Mouse (Mus musculus) layer of hippocampus, adult 8-10 months (tissue): ENCODE measurements around the gene Lrrfip2. TPM values are rescaled to one million over a fixed set of nuclear protein-coding genes. Genes with fewer than 3 reads are reported as not detected.
A peak's percentile ranks its signal among the peaks of the same experiment; 100 is the strongest.

Source experiments
- DNase-seq, 2 experiments: peaks; one replicate each; pipeline ENCODE4 v3.0.0; 2022; ENCODE audit warnings: low spot score in 2 of 2
- total RNA-seq, 4 experiments: library from RNA; stranded (reverse); gene quantifications; 2 replicates each; pipeline ENCODE4 v1.2.4; 2022

The Lrrfip2 gene
- total RNA-seq, result 10 to 100 TPM; 34.6 to 46.1 (median 40.6) TPM

DNA sequence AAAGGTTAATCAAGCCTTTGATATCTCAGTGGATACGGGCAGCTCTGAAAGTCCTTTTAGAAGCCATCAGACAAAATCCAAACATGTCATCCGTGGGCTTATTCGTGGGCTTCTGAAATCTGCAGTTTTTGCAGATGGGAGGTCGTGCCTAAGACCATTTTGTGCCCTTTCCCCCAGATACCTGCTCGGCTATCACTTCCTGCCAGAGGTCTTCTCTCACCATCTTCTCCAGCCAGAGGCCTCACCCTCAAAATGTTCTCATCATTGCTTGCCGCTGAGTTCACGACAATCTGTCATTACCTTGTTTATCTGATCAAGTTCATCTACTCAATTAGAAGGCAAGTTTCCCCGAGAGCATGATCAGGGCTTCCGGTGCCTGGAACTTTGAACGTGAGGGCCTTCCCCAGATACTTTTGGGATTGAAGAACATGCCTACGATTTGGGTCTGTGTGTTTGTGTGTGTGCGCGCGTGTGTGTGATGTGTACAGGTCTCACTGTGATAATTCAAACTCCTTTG lies at the start of gene Lrrfip2:
Gene Lrrfip2 (plus strand): TSS at position 467 of the 517 bp plus-strand sequence.
- no peak for DNase-seq

DNA sequence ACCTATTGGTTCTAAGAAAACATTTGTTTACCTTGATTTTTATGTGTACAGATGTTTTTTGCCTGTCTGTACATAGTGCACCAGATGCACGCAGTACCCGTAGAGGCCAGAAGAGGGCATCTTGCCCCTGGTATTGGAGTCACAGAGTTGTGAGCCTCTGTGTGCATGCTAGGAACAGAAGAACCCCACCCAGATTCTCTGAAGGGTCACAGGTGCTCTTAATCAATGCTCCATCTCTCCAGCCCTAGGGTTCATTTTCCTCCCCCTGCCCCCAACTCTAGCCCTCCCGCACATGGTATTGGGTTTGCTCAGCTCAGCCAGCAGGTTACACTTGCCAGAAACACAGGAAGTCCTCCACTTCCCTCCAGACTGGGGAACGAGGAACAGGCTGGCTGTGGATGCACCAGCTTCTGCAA lies 46.8 kb upstream of the Lrrfip2 start:
- peak in 1 of 2 experiments; percentile 23 for DNase-seq

DNA sequence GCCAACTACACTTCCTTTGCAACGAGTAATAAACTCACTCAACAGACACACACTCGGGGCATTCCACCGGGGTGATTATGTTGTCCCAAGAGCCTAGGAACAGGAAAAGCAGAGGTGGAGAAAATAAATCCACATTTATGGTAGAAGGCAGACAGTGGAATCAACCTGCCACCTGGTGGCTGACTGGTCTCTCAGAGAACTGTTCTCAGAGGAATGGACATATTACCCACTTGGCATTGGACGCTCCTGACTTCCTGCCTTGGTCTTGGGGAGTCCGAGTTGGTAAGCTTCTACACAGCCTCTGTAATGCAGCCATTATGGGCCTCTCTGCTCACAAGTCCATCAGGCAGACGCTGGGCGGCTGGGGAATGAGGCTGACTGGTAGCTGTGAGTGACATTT lies 45.2 kb upstream of the Lrrfip2 start:
- DNase-seq, result peak in 1 of 2 experiments; percentile 32

DNA sequence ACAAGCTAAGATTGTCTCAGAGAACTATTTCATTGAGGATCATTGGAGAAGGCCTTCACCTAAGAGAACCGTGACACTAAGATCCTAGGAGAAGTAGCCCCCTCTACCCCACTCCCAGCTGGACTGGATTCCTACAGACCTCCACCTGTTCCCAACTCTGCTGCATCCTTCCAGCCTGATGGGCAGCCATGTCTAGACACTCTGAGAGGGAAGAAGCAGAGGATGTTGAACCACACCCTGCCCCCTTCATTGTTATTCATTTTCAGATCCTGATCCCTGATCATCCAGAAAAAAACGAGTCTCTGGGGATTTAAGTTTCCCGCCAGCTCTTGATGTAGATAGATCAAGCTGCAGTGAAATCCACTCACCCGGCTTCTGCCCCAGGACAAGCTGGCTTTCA lies 44.4 kb upstream of the Lrrfip2 start:
- DNase-seq, result no peak

DNA sequence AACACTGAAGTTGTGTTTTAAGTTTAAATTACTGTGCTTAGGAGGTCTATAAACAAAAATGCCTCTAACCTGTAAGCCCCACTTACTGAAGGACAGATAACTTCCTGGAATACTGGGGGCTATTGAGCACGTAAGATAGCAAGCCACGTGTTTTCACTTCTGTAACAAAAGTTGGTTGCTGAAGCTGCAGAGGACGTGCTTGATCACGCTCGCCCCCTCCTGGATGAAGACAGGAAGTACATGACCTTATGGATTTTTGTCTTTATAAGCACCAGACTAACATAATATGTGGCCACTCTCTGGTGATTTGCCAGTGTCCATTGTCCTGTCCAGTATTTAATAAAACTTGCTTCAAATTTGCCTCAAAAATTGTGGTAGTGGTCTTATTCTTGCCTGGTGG lies 39.6 kb upstream of the Lrrfip2 start:
- no peak for DNase-seq

DNA sequence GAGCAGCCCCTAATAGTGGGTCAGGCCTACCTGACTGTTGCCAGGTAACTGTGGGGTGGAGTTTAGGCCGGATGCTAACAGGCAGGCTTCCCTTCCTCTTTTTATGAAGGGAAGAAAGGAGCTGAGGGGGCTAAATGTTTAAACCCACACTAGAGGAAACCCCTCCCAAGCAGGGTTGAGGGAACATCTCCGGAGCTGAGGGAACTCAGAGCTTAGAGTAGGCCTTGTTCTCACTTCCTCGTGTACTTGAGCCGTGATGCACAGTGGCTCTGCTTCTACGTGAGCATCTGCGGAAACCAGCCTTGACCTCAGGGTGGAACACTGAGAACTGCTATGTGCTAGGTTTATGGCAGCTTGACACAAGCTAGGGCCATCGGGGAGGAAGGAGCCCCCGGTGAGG lies 36.6 kb upstream of the Lrrfip2 start:
- no peak for DNase-seq

DNA sequence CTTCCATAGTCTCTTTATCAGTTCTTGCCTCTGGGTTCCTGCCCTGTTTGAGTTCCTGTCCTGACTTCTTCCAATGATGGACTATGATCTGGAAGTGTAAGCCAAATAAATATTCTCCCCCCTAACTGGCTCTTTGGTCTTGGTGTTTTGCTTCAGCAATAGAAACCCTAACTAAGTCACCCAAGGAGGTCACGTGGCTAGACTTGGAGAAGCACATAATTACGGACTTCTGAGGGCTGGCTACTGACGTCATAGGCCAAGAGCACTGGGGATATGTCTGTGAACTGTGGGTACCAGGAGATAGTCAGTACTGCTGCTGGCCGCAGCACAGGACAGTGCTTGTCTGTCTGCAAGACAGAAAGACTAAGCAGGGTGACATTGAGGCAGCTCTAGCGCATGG lies 35.6 kb upstream of the Lrrfip2 start:
- DNase-seq, result no peak

DNA sequence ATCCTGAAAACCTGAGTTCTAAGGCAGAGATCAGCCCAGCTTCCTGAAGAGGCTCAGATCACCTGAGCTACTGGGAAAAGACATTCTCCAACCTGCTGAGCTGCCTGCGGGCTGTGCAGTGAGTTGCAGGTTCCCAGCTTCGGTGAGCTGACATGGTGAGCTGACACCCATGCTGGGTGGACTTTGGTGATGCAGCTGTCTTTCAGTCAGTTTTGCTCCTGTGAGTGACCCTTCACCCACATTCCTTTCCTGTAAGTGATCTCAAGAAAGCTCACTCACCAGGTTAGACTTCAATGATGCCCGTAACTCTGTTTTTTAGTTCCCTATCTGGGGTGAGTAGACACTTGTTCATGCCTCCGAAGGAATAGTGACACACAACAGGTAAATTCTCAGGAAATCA lies 32.1 kb upstream of the Lrrfip2 start:
- DNase-seq, result no peak

DNA sequence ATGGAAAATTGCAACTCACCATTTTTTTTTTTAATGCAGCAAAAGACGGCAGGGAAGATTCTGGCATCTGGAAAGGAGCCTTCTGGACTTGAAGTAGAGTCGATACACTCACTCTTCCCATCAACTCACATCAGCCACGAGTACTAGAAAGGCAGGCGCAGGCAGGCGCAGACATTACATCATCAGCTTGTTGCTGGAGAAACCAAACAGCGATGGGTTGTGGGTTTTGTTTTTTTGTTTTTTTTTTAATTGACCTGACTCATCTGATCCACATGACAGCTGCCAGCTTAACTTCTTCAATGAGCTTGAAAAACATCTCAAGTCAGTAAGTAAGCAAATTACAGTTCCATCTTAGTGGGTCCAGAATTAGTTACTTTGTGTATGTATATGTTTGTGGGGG lies 31.3 kb upstream of the Lrrfip2 start:
- no peak for DNase-seq

DNA sequence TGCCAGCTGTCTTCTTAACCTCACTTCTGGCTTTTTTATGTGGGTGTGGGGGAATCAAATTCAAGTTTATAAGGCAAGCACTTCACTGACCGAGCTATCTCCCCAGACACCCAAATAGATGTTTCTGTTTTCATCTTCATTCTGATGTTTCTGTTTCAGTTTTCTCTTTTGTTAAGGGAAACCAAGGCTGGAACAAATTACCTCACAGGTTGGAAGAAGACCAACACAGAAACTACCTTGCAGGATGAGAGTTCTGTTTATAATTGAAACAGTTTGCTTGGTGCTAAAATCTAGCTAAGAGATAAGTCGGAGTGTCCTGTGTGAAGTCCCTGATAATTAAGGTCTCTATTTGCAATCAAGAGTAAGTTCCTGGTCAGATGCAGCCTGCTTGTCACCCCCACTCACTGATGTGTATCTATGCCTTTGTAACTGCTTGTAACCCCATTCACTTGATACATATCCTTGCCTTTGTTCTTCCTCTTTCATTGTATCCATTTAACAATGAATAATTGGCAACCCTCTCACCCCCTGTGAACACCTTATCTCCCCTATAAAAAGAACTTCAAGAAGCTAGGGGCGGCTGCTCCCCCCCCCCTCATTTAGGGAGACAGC lies 30.3 kb upstream of the Lrrfip2 start:
- no peak for DNase-seq

DNA sequence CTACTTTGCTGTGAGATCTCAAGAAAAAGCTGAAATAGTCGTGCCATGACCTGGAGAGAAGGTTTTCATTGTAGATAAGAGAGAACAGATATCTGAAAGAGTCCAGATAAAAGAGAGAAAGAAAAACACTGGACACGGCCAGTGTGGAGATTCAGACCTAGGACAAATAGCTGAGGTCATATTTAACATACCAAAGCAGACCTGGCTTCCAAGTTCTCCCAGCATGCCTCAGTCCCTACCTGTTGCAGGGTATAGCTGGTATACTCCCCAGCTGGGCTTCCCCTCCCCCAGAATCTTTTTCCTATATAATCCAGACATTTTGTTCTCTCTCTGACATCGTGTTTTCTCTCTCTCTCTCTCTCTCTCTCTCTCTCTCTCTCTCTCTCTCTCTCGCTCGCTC lies 29.4 kb upstream of the Lrrfip2 start:
- no peak for DNase-seq

DNA sequence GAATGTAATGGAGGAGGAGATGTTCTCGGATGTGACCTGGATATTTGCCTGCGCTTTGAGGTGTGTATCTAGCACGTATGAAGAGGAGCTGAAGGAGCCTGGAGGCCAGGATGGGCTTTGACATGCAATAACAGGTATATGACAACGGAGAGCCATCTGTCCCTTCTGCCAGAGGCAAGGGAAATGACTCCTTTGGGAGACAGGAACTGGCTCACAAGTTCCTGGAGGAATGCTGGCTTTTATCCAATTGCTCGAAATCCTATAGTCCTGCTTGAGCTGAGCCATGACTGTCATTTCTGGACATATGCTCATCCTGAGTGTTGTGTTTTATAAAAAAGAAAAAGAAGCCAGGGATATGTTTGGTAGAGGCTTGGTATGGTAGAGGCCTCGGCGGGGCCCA lies 28.5 kb upstream of the Lrrfip2 start:
- no peak for DNase-seq

DNA sequence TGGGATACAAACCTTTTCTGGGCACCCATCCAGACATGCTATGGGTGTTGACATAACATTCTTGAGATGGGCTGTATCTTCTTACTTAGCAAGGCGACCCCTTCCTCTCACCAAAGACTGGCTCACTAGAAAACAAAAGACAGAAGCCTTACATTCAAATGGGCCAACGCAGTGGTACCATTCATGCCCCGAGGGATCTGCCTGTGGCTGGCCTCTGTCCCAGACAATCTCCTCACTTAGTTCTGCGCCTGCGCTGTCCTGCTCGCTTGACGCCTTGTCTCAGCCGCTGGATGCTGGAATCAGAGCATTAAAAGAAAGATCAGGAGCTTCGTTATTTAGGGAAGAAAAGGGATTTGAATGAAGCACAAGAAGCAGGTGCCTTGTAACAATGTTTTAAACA lies 24.7 kb upstream of the Lrrfip2 start:
- peak; percentile 21 to 44 for DNase-seq

DNA sequence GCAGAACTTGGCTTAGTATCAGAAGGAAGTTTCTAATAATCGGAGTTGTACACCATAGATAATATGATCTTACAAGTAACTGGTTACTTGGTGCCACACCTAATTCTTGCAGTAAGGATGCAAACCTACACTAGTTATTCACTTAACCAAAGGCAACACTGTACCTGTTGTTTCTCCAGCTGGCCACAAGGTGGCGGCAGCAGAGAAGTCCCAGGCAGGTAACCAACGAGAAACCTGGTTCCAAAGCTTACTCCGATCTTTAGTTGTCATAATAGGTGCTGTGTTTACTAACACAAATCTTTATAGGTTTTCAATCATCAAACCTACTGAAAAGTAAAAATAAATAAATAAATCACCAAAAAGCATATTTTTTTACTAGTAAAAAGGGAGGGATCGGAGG lies 24.3 kb upstream of the Lrrfip2 start:
- DNase-seq, result peak; percentile 25 to 53

DNA sequence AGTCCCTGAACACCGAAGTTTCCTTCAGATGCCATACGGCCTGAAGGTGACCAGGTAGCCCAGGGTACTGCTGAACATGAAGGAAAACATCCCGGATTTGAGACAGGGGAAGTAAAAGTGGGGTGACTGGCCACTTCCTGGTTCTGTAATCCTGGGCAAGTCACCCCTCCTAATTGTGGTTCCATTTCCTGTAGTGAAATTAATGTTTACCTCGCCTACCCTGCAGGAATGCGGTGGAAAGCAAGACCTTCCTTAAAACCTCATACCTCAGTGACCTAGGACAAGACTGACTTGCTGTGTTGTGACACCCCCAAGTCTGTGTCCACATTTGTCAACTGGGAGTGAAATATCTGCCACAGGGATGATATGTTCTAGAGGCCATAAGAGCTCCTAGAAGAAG lies 22.8 kb upstream of the Lrrfip2 start:
- no peak for DNase-seq

DNA sequence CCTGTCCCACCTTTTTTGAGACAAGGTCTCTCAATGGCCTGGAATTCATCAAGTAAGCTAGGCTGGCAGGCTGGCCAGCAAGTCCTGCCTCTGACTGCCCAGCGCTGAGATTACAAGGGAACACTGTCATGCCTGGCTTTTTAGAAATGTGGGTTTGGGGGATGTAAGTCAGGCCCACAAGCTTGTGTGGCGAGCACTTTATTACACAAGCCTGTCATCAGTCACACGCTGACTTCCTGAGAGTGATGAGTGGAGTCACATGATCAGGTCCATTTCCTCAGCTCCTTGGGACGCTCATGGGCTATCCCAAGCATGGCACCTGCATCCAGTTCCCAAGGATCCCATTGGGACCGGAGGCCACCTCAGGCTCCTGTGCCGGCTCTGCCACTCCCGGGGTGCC lies 21.7 kb upstream of the Lrrfip2 start:
- DNase-seq, result no peak

DNA sequence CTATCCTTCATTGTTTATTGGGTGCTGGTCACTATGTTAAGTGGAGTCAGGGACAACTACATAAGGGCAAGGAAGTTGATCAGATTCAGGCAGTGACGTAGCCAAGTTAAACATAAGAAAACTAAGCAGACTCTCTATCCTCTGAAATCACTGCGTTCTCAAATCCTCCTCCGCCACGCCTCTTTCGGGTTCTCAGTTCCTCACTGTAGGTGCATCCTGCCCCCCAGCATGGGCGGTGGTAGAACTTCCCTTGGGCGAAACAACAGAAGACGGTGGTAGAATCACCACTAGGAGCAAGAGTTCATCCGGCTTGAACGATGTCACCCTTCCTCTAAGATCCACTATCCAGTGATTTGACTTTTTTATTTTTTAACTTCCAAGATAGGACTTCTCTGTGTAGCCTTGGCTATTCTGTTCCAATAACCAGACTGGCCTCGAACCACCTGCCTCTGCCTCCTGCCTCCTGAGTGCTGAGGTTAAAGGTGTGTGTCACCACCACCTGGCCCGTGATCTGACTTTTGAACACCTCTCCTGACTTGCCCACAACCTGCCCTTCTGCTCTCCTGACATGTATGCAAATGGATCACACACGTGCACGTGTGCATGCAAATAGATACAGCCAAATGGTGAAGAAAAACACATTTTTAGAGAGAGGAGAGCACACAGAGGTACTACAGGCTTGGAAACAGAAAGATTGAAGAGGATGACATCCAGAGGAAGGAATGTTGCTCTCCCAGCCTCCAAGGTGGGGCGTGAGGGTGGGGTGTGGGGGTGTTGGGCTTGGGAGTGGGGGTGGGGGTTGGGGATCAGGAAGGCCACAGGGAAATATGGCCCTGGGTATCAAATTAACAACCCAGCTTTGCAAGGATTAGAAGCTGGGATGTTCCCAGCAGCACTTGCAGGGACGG lies 20.7 kb upstream of the Lrrfip2 start:
- DNase-seq, result no peak

DNA sequence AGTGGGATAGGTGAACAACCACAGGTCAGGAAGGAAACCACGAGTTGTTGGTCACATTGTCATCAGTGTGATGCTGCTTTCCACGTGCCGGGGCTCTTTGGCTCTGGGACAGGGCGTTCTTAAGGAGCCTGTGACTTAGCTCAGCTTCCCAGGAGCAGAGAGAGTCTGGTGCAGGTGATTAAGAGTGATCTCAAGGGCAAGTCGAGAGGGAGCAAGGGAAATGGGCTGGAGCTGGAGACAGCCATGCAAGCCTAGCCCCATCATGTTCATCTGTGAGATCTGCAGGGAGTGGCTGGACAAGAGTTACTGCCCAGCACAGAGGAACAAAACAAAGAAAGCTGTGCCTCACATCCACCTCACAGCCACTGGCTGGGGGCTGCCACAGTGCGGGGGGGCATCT lies 19.8 kb upstream of the Lrrfip2 start:
- no peak for DNase-seq

DNA sequence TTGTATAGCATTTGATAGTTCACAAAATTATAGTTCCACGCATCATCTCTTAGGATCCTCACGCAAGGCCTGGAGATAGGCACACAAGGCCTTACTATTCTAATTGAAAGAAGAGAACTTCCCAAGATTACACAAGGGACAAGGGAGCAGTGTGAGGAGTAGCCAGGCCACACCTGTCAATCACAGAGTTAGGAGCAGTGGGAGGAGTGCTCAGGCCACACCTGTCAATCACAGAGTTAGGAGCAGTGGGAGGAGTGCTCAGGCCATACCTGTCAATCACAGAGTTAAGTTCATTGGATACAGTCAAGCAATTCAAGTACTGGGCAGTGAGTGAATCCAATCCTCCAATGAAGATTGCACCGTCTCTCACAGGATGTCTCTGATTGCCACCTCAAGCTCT lies 17.0 kb upstream of the Lrrfip2 start:
- no peak for DNase-seq

DNA sequence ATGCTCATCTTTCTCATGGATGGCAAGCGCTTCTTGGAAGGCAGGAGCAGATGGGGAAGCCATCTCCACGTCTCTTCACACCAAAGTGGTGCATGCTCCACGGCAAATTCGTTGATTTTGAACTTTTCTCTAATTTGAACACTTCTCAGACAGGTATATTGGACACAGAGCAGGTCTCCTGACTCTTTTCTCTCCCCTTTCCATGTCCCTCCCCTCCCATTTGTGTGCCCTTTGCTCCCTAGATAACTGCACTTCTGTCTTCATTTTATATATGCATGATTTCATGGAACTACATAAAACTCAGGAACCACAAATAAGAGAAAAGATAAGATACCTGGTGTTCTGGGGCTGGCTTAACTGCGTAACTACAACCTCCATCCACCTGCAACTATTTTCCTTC lies 14.1 kb upstream of the Lrrfip2 start:
- no peak for DNase-seq

DNA sequence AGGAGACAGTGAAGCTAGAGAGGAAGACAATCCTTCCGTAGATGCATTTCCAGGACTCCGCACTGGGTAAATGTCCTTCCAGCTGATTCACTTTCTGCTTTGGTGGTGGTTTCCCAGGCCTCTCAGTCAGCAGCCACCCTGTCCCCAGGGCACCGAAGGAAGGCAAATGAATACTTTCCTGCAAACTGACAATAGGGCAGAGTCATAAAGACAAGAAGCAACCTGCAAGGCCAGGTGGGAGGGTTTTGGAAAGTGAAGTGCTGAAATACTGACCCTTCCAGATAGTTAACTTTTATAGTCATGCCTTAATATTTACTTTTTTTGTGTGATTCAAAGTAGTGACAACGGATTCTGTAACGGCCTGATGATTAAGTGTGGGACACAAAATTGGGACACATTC lies 13.5 kb upstream of the Lrrfip2 start:
- DNase-seq, result no peak

DNA sequence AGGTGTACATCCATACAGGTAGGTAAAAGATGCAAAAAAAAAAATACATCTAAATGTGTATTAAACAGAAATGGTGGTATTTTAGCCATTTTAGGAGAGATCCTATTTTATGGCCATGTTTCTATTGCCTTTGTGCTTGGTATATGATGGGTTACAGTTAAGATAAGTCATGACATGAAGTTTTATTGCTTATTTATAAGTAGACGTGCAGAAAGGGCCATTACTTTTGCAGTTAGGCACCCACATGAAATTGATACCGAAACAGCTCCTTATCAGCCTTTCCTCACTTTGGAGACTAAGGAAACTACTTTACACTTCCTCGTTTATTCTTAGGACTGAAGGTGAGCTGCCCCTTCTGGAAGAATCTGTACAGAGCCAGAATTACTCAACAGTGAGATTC lies 9.5 kb upstream of the Lrrfip2 start:
- DNase-seq, result no peak

DNA sequence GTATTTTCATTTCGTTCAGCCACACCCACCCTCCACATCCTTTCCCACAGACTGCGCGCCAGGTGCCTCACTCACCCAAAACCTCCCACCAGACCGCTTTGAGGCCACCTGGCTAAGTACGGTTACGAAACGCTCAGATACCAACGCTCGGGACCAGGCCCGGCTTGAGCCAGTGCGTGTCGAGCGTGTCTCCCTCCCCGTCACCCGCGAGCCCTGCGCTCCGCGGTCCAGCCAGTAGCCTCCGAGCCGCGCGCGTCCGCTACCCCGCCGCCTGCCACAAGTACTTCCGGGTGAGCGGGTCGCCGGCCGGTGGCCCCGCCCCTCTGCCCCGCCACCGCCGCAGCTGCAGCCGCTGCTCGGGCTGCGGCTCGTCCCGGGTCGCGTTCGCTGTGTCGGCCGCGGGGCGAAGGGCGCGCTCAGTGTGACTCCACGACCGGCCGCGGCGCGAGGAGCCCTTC lies 431 bp downstream of the Lrrfip2 start:
- DNase-seq, result peak; percentile 42 to 72
